Mouse (Mus musculus) kidney, adult 10 weeks (tissue): ENCODE results near the gene Ms4a6b. TPM values are rescaled to one million over a fixed set of nuclear protein-coding genes. Genes with fewer than 3 reads are reported as not detected.

Experiments used
- polyA plus RNA-seq: library from polyadenylated mRNA; stranded (reverse); fragments of 350-450 nt; fragmentation: Illumina TruSeq; extraction: RNeasy Lipid Tissue Mini Kit (QIAGEN cat#74804); gene quantifications from one replicate; pipeline ENCODE4 v1.2.3, GENCODE M21; 2014; ENCODE audit warnings: low read depth, low replicate concordance

Gene Ms4a6b
- polyA plus RNA-seq: 2.7 TPM

DNA sequence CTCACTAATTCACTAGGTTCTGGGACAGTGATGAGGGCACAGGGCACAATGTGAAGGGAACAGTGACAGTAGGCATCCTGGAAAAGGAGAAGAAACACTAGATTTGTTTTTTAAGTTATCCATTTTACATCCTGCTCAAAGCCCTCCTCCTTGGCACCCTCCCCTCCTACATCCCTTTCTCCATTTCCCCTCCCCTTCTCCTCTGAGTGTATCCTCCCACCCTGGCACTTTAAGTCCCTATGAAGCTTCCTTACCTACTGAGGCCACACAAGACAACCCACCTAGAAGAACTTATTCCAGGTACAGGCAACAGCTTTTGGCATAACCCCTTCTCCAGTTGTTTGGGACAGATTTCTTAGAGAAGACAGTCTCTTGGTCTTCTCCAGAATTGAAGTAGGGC lies at the start of gene Ms4a6b:
Ms4a6b (plus strand) TSS at position 267 of the 400 bp plus-strand sequence.

GRCm38 (mm10) chr19:11469215-11469614 lies 47.1 kb upstream of the Ms4a6b start, which contains the start of gene Ms4a6c:
Gene Ms4a6c, plus strand, starts transcription at chr19:11469366.

DNA sequence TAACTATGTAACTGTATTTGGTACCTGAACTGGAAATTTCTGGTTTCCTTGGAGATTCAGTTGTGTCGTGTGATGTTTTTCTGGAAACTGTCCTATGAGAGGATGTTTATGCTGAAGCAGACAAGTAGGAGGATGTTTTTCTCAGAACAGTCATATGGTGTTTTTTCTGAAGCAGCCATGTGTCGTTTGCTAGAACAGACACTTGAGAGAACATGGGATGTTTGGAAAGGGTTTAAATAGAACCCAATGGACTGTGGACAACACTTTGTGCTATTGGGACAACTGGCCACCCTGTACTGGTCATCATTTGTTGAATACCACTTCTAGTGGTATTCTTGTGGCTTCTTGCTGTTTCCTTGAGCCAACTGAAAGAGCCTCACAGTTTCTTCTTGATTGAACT lies 30.6 kb upstream of the Ms4a6b start, which contains the start of gene Gm8369:
Gm8369 (plus strand) TSS at position 193 of the 400 bp plus-strand sequence.

GRCm38 (mm10) chr19:11536593-11536992 lies 20.3 kb downstream of the Ms4a6b start, which contains the start of gene Ms4a4d:
Gene Ms4a4d, plus strand, starts transcription at chr19:11536801.

Other genes with a start within 250 kb of the Ms4a6b start
- not detected for gene Ms4a5, start 232.6 kb upstream of the Ms4a6b start, polyA plus RNA-seq
- gene Ms4a14, start 202.1 kb upstream of the Ms4a6b start, polyA plus RNA-seq: 0.53 TPM
- 3.0 TPM for gene Ms4a7, start 180.4 kb upstream of the Ms4a6b start, polyA plus RNA-seq
- gene Ms4a4a, start 141.0 kb upstream of the Ms4a6b start, polyA plus RNA-seq: 0.61 TPM
- 1.3 TPM for gene Ms4a4c, start 111.7 kb upstream of the Ms4a6b start, polyA plus RNA-seq
- 1.1 TPM for gene Ms4a4b, start 73.0 kb upstream of the Ms4a6b start, polyA plus RNA-seq
- gene Ms4a6c, start 47.1 kb upstream of the Ms4a6b start, polyA plus RNA-seq: 4.2 TPM
- gene Gm8369, start 30.6 kb upstream of the Ms4a6b start, polyA plus RNA-seq: not detected
- 2.9 TPM for gene Ms4a4d, start 20.3 kb downstream of the Ms4a6b start, polyA plus RNA-seq
- gene Ms4a6d, start 88.3 kb downstream of the Ms4a6b start, polyA plus RNA-seq: 0.97 TPM
- 5.0 TPM for gene Ms4a2, start 107.2 kb downstream of the Ms4a6b start, polyA plus RNA-seq
- not detected for gene Ms4a3, start 124.3 kb downstream of the Ms4a6b start, polyA plus RNA-seq
- not detected for gene Oosp2, start 144.0 kb downstream of the Ms4a6b start, polyA plus RNA-seq
- not detected for gene Oosp1, start 174.6 kb downstream of the Ms4a6b start, polyA plus RNA-seq
- gene Oosp3, start 180.5 kb downstream of the Ms4a6b start, polyA plus RNA-seq: not detected
- not detected for gene Gif, start 231.0 kb downstream of the Ms4a6b start, polyA plus RNA-seq